Mouse (Mus musculus) hindbrain, embryonic 14.5 days (tissue): ENCODE data around the gene N4bp2l2. TPM values are rescaled to one million over a fixed set of nuclear protein-coding genes. Genes with fewer than 3 reads are reported as not detected.

Experiments used
- ATAC-seq: fragments of 200-750 bp; cut with Nextera tagmentation; 2 replicates; pipeline ENCODE4 v1.8.0; 2017; ENCODE audit warnings: moderate number of reproducible peaks, mild to moderate bottlenecking, moderate TSS enrichment, moderate library complexity; ENCODE audit not compliant: low FRiP score
- DNase-seq: peaks from one replicate; pipeline ENCODE4 v3.0.0-alpha.2; 2015; ENCODE audit warnings: low spot score
- H3K27ac ChIP-seq: fragments of 300-500 bp; sonication (generic); 2 replicates; pipeline ENCODE4 v1.5.1; 2014; ENCODE audit warnings: mild to moderate bottlenecking, moderate library complexity
- H3K27me3 ChIP-seq: fragments of 300-500 bp; sonication (generic); 2 replicates; pipeline ENCODE4 v1.6.1; 2014; ENCODE audit warnings: mild to moderate bottlenecking, low read length, mixed read lengths; ENCODE audit not compliant: control insufficient read depth, insufficient read depth
- H3K36me3 ChIP-seq: fragments of 300-500 bp; sonication (generic); replicated peaks from 2 replicates; pipeline ENCODE4 v1.6.1; 2014; ENCODE audit not compliant: control insufficient read depth, insufficient read depth
- H3K4me1 ChIP-seq: fragments of 300-500 bp; sonication (generic); replicated peaks from 2 replicates; pipeline ENCODE4 v1.6.1; 2014; ENCODE audit warnings: antibody characterized with exemption, low read length, mixed read lengths; ENCODE audit not compliant: control insufficient read depth, insufficient read depth
- H3K4me2 ChIP-seq: fragments of 300-500 bp; sonication (generic); replicated peaks from 2 replicates; pipeline ENCODE4 v1.6.1; 2014; ENCODE audit warnings: mild to moderate bottlenecking, moderate library complexity
- H3K4me3 ChIP-seq: fragments of 300-500 bp; sonication (generic); replicated peaks from 2 replicates; pipeline ENCODE4 v1.5.1; 2014; ENCODE audit warnings: mild to moderate bottlenecking, low read length
- H3K9ac ChIP-seq: fragments of 300-500 bp; sonication (generic); 2 replicates; pipeline ENCODE4 v1.6.1; 2014
- H3K9me3 ChIP-seq: fragments of 300-500 bp; sonication (generic); 2 replicates; pipeline ENCODE4 v1.6.1; 2016; ENCODE audit warnings: low read length; ENCODE audit not compliant: control insufficient read depth
- WGBS: fragments of 180-500 bp; shearing (Covaris S2); extraction: QIAGEN DNeasy Blood & Tissue Kit; methylation state at CpG from one replicate; pipeline ENCODE4 v1.1.7; 2014; 5-methylcytosine and 5-hydroxymethylcytosine counted together
- polyA plus RNA-seq: library from polyadenylated mRNA; unstranded; fragments of >200 nt; fragmentation: Nextera tagmentation; extraction: Ambion mirVana; gene quantifications from 2 replicates; pipeline ENCODE4 v1.2.1, GENCODE M21; 2014

N4bp2l2 gene
- polyA plus RNA-seq, 1 experiment from 2014 or later = 32.3 TPM

DNA sequence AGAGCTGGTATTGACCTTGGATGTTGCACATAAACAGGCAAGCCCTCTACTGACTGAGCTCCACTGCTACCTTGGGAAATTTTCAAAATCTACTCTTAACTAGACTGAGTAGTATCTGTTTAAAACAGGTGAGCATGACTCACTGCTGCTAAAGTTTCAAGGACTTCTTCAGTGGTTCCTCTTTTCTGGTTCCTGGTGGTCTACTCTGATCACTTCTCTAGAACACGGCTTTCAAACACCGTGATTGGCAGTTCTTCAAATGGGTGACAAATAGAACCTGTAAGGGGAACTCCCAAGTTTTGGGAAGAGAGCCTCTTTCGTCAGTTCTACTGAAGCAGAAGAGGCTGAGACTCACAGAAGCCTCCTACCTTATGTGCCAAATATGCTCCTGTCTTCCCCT is 44.4 kb downstream of the N4bp2l2 start:
- ATAC-seq (no peak), DNase-seq (no peak)
- Histone ChIP-seq H3K4me1 (no peaks in the 10 kb centered on the region), H3K27ac (no peak overlapping the region), H3K27me3 (no peaks in the 10 kb centered on the region), H3K36me3 (peaks cover 10% of the 10 kb centered on the region; the same call in 1 of the 2 replicates), H3K4me3 (no peak overlapping the region), H3K4me2 (no peak overlapping the region), H3K9me3 (no peaks in the 10 kb centered on the region), H3K9ac (no peak overlapping the region)
- 90% methylated on average over 3 of the region's 3 CpGs for WGBS

DNA sequence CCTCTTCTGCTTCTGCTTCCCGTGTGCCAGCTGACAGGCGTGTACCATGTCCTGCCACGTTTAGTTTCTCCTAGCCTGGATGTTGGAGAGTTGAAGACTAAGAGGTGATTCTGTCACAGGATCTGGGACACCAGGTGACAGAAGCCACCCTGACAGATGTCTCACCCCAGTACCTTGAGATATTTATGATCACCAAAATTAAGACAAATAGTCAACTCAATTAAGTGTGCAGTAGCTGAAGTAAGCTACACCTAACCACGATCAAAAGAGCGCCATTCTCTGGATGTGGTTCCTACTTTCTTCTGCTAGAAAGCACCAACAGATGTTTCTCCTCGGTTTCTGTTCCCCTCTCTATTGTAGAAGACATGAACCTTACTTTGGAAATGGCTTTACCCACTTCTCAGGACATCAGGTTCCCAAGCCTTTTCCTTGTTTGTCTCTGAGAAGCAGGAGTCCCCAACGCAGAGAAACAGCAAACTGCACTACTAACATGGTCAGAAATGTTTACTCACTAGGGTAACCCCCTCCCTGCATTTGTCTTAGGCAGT is 45.3 kb downstream of the N4bp2l2 start:
- Histone ChIP-seq H3K9me3 (no peaks in the 10 kb centered on the region), H3K4me2 (no peak overlapping the region), H3K36me3 (peaks cover 10% of the 10 kb centered on the region; the same call in 1 of the 2 replicates), H3K4me3 (no peak overlapping the region), H3K9ac (no peak overlapping the region), H3K27me3 (no peaks in the 10 kb centered on the region), H3K27ac (no peak overlapping the region), H3K4me1 (no peaks in the 10 kb centered on the region)
- WGBS = 91% methylated on average over 7 of the region's 7 CpGs
- DNase-seq = no peak
- ATAC-seq = no peak

DNA sequence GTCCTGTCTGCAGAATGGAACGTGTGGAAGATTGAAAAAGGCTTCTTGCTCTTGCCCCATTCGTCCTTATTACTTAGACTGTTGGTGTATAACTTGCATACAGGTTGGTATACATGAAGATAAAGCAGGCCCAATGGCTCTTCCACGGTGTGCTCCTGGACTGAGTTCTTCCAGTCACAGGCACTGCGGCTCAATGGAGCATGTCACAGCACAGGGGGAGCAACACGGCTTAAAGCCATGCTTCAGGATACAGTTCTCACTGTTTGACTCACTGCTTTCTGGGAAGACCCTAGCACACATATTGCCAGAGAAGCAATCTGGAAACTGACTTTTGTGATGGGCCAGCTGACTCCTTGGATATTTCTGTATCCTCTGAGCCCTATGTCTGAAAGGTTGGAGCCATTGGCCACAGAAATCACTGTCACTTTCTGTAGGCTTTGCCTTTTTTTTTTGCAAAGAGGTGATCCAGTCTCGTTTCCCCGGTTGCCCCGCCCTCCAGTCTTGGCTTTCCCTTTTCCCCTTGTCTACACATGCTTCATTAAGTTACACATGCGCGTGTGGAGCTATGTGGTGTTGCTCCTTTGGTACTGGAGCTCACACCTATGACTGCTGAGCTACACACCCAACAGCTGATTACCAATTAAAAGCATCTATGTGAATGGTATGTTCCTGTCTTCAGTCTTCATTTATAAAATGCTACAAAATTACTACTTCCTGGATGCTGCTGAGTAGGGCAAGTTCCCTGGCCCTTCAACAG is 47.2 kb downstream of the N4bp2l2 start:
- 91% methylated on average over 10 of the region's 10 CpGs for WGBS

DNA sequence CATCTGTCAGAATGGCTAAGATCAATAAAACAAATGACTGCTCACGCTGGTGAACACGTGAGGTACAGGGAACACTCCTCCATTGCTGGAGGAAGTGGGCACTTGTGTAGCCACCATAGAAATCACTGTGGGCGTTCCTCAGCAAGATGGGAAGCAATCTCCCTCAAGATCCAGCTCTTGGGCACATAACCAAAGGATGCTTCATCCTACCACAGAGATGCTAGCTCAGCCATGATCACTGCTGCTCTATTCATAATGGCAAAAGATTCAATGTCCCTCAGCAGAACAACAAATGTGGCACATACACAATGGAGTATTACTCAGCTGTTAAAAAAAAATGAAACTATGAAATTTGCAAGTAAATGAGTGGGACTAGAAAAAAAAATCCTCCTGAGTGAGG is 49.3 kb downstream of the N4bp2l2 start:
- WGBS = 81% methylated on average over 3 of the region's 3 CpGs

More for the DNA sequence above, 47.2 kb downstream of the N4bp2l2 start:
- Histone ChIP-seq H3K4me2 (no peak overlapping the region), H3K27me3 (no peaks in the 10 kb centered on the region), H3K9ac (no peak overlapping the region), H3K27ac (no peak overlapping the region), H3K36me3 (no peaks in the 10 kb centered on the region), H3K4me3 (no peak overlapping the region), H3K4me1 (no peaks in the 10 kb centered on the region), H3K9me3 (no peaks in the 10 kb centered on the region)
- ATAC-seq (no peak), DNase-seq (no peak)

DNA sequence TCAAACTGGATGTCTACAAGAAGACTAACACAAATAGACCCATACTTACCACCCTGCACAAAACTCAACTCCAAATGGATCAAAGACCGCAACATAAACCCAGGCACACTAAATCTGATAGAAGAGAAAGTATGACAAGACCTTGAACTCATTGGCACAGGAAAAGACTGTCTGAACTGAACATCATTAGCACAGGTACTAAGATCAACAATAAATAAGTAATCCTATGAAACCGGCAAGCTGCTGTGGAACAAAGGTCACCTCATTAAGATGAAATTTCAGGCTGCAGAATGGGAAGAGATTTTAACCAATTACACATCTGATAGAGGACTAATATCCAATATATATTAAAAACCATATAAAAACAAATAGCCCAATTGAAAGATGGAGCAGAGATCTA is 49.8 kb downstream of the N4bp2l2 start:
- no peak overlapping the region for H3K4me3 ChIP-seq
- H3K27me3 ChIP-seq = no peaks in the 10 kb centered on the region
- WGBS = 90% methylated on average over 2 of the region's 2 CpGs
- no peaks in the 10 kb centered on the region for H3K9me3 ChIP-seq
- no peak for ATAC-seq
- DNase-seq = no peak
- no peaks in the 10 kb centered on the region for H3K36me3 ChIP-seq
- H3K27ac ChIP-seq = no peak overlapping the region
- H3K4me1 ChIP-seq = no peaks in the 10 kb centered on the region
- no peak overlapping the region for H3K9ac ChIP-seq
- H3K4me2 ChIP-seq = no peak overlapping the region

More for the DNA sequence above, 49.3 kb downstream of the N4bp2l2 start:
- Histone ChIP-seq H3K4me2 (no peak overlapping the region), H3K4me1 (no peaks in the 10 kb centered on the region), H3K27ac (no peak overlapping the region), H3K36me3 (no peaks in the 10 kb centered on the region), H3K9me3 (no peaks in the 10 kb centered on the region), H3K9ac (no peak overlapping the region), H3K27me3 (no peaks in the 10 kb centered on the region), H3K4me3 (no peak overlapping the region)
- no peak for DNase-seq
- no peak for ATAC-seq

DNA sequence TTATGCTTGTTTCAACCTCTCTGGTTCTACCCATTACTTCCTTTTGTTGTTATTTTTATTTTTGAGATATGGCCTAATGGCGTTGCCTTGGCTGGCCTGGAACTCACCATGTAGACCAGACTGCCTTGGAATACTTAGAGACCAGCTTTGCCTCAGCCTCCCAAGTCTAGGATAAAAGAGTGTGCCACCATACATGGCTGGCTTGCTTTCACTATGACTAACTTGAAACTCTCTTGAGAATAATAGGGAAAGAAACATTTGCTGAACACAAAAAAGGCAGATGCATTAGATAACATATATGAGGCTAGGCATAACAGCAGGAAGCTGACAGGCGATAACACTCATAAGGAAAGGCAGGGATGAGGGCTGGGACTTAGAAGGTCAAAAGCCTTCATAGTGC is 51.9 kb downstream of the N4bp2l2 start:
- no peak overlapping the region for H3K27ac ChIP-seq
- no peak overlapping the region for H3K4me2 ChIP-seq
- no peaks in the 10 kb centered on the region for H3K27me3 ChIP-seq
- 93% methylated on average over 2 of the region's 2 CpGs for WGBS
- no peak overlapping the region for H3K4me3 ChIP-seq
- no peaks in the 10 kb centered on the region for H3K9me3 ChIP-seq
- H3K4me1 ChIP-seq = no peaks in the 10 kb centered on the region
- no peak overlapping the region for H3K9ac ChIP-seq
- no peak for ATAC-seq
- no peaks in the 10 kb centered on the region for H3K36me3 ChIP-seq
- no peak for DNase-seq

DNA sequence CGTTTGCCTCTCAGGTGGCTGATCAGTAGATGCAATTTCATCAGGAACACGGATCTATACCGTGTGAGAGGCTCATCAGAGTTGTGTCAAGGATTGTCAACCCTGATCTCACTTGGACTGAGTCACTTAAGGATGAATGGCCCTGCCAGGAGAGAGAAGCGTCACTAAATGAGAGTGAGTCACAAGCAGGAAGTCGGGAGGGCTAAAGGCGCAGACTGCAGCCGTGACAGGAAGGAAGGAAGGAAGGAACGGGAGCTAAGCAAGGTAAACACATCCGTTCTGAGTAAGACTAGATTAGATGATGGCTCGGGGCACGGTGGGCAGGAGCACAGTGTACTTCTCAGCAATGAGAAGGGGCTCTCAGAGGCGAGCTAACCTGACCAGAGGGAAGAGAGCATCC is 54.3 kb downstream of the N4bp2l2 start:
- no peak overlapping the region for H3K4me3 ChIP-seq
- 79% methylated on average over 12 of the region's 12 CpGs for WGBS
- DNase-seq = no peak
- H3K9me3 ChIP-seq = no peaks in the 10 kb centered on the region
- peaks cover 15% of the 10 kb centered on the region for H3K36me3 ChIP-seq
- ATAC-seq = no peak
- no peak overlapping the region for H3K27ac ChIP-seq
- no peaks in the 10 kb centered on the region for H3K27me3 ChIP-seq
- no peak overlapping the region for H3K9ac ChIP-seq
- H3K4me2 ChIP-seq = no peak overlapping the region
- no peaks in the 10 kb centered on the region for H3K4me1 ChIP-seq

DNA sequence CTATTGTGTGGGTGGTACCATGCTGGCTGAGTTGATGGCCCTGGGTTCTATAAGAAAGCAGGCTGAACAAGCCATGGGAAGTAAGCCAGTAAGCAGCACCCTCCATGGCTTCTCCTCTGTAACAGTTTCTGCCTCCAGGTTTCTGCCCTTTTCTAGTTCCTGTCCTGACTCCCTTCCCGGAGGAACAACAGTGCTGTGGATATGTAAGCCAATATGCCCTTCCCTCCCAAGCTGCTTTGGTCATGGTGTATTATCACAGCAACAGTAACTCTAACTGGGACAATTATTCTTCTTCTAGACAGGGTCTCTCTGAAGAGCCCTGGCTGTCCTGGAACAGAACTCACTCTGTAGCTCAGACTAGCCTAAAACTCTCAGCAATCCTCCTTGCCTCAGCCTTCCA is 54.8 kb downstream of the N4bp2l2 start:
- H3K27me3 ChIP-seq = no peaks in the 10 kb centered on the region
- no peaks in the 10 kb centered on the region for H3K9me3 ChIP-seq
- no peak overlapping the region for H3K4me3 ChIP-seq
- no peak overlapping the region for H3K27ac ChIP-seq
- no peak overlapping the region for H3K9ac ChIP-seq
- H3K4me1 ChIP-seq = no peaks in the 10 kb centered on the region
- ATAC-seq (no peak), DNase-seq (no peak)
- 69% methylated on average over 1 of the region's 1 CpGs for WGBS
- no peak overlapping the region for H3K4me2 ChIP-seq
- H3K36me3 ChIP-seq = peaks cover 19% of the 10 kb centered on the region

DNA sequence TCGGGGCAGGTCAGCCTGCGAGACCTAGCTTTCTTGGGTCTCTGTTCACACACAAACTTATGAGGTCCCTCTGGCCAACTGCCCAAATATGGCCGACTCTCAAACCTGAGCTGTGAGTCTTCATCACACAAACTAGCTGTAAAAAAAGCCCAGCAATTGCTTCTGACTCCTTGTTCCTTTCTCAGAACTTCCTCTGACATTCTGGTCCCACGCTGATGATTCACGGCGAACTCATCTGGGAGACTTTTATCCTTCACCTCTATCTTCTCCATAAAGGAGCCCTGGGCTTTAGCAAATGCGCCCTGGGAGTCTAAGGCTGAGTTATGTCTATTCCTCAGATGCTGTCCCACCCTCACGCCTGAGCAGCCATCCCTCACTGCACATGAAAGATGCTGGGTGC is 58.4 kb downstream of the N4bp2l2 start:
- DNase-seq (no peak), ATAC-seq (no peak)
- Histone ChIP-seq H3K9ac (no peak overlapping the region), H3K27ac (no peak overlapping the region), H3K4me3 (no peak overlapping the region), H3K4me2 (no peak overlapping the region), H3K27me3 (no peaks in the 10 kb centered on the region), H3K9me3 (no peaks in the 10 kb centered on the region), H3K36me3 (peaks cover 27% of the 10 kb centered on the region), H3K4me1 (no peaks in the 10 kb centered on the region)
- 96% methylated on average over 8 of the region's 8 CpGs for WGBS
